Mouse (Mus musculus) hindlimb bud, embryonic 11.5 days (tissue): ENCODE measurements around the gene Radil.
A peak's percentile ranks its signal among the peaks of the same experiment; 100 is the strongest.

ENCODE experiments used
- DNase-seq: peaks from one replicate; pipeline ENCODE4 v3.0.0-alpha.2; 2012; ENCODE audit warnings: low read depth, low spot score; ENCODE audit errors: extremely low spot score

Gene Radil

DNA sequence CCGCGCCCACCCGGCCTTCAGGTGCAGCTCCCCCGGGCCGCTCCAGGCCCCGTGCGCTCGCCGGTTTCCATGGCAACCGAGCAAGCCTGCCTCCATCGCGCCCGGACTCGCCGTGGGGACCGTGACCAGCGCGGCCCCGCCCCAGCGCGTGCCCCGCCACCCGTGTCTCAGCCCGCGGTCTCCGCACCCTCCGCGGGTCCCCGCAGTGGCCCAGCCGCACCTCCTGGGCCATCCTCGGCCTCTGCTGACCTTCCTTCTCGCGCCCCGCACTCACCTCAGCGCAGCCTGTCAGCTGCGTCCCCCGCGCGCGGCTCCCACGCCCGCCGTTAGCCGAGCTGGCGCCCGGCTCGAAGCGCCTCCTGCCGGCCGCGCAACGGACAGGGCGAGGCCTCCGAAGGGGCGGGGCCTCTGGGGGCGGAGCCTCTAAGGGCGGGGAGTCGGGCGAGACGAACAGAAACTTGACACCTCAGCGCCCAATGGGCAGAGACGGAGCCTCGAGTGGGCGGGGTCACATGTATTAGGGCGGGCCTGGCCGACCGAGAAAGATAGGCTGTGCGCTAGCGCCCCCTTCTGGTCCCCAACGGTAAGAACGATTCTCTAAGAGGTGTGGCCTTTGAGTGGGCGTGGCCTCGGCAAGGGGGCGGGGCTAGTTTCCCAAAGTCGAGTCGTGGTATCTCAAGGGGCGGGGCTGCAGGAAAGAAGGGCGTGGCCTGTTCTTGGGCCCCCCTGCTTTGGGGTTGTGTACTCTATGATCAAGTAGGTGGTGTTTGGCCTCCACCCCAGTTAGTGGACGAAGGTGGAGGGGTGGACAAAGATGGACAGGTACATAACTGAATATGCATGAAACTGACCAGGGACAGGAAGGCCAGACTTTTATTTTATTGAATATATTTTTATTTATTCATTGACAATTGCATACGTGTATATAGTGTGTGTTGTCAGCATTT, at the start of gene Radil:
Radil (minus strand) TSS at position 393 of the 947 bp plus-strand sequence.
- DNase-seq: peak; percentile 69

GRCm38 (mm10) chr5:142597648-142598390, 46.9 kb upstream of the Radil start:
- DNase-seq: no peak

- DNase-seq: no peak
Observed at GRCm38 (mm10) chr5:142596723-142597122, 45.8 kb upstream of the Radil start.

GRCm38 (mm10) chr5:142595698-142596097, 44.8 kb upstream of the Radil start:
- no peak for DNase-seq

DNA sequence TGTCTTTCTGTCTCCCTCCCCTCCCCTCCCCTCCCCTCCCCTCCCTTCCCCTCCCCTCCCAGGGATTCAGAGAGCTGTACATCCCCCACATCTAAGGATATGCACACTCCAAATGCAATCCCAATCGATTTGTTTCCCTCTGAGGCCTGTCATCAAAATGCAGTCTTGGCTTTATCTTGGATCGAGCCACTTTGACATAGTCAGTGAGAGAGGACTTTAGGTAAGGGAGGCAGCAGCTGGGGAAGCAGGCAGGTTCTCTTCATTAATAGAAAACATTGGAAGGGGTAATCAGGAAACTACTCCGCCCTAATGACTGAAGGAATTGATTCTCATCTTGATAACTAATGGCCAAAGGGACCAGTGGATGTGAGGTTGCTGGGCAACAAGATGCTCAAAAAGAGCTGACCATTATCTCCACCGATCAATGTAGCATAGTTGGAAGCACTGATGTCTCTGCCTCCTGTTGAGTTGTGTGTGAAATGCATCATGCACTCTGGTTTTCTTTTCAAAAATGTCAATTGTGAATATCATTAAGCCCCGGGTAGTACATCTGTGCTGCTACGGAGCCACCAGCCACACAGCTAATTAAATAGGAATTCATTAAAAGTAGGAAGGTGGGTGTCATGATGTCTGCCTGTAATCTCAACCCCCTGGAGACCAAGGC, 40.2 kb upstream of the Radil start:
- DNase-seq: no peak

GRCm38 (mm10) chr5:142583616-142584126, 32.8 kb upstream of the Radil start:
- no peak for DNase-seq

GRCm38 (mm10) chr5:142581517-142581916, 30.6 kb upstream of the Radil start:
- DNase-seq: peak; percentile 49

- no peak for DNase-seq
Observed at GRCm38 (mm10) chr5:142578192-142578591, 27.3 kb upstream of the Radil start.

- DNase-seq: no peak
Observed at GRCm38 (mm10) chr5:142576832-142577231, 25.9 kb upstream of the Radil start.

GRCm38 (mm10) chr5:142574323-142575057, 23.6 kb upstream of the Radil start:
- no peak for DNase-seq

DNA sequence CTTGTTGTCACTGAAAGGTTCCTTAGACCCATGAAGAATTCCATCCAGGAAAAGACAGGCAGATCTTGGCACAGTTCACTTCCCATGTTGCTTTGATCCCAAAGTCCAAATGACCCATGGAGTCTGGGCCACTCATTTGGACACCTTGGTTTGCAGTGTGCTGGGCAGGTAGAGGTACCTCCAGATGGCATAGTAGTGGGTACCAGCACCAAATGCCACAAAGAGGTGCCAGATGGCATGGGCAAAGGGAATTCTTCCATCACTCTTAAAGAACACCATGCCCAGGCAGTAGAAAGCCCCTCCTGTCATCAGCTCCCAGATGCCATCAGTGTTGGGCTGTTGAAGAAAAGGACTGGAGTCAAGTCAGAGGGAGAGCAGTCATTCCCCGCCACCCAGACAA, 13.7 kb upstream of the Radil start:
- no peak for DNase-seq

GRCm38 (mm10) chr5:142560261-142560660, 9.4 kb upstream of the Radil start:
- no peak for DNase-seq

DNA sequence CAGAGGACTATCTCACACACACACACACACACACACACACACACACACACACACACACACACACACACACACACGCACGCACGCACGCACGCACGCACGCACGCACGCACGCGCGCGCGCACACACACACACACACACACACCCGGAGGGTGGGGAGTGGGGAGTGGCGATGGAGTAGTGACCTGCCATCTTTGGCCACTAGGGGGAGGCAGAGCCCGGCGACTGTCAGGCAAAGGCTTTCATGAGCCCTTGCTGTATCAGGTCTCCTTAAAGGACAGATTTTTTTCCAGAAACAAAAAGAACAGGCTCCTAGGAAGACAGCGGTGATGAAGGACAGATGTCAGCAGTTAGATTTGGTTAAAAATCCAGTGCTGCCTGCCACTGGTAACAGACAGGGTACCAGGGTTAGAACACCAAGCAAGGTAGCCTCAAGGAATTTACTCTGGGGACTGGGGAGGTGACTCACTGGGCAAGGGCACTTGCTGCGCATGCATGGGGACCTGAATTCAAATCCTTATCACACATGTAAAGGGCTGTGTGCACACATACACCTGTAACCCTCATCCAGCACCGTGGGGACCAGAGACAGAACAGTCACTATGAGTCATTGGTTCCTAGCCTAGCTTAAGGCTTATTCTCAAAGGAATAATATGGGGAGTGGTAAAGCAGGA, 6.6 kb upstream of the Radil start:
- peak; percentile 67 for DNase-seq

DNA sequence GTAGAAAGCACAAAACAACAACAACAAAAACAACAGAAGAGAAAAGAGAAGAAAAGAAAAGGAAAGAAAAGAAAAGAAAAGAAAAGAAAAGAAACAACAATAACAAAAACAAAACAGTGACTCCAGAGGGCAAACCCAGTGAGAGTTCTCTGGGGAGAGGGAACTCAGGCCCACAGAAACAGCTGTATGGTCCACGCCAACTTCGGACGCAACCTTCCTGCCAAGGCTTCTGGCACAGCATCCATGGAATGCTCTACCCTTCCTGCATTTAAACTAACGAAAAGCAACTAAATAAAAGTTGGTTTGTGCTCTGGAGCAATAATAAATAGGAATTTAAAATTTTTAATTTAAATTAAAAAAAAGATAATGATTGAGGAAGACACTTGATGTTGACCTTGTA, 5.8 kb upstream of the Radil start:
- no peak for DNase-seq

DNA sequence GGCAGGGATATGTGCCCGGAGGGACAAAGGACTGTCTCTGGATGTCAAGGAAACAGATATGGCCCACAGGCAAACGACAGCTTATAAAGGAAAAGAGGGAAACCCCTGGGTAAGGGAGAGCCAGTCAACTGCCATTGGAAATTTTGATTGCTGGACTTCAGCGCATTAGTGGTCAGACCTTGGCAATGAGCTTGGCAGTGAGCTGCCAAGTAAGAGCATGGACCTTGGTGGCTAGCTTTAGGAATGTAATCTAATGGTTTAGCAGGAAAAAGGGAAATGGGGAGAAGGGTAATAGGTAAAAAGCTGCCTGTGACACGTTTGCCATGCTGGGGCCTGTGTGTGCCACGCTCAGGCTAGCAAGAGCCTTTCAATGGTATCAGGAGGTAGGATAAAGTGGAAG, 5.0 kb upstream of the Radil start:
- no peak for DNase-seq

- DNase-seq: peak; percentile 37
Observed at GRCm38 (mm10) chr5:142549961-142550705, 765 bp downstream of the Radil start.

GRCm38 (mm10) chr5:142549441-142549840, 1.5 kb downstream of the Radil start:
- no peak for DNase-seq

DNA sequence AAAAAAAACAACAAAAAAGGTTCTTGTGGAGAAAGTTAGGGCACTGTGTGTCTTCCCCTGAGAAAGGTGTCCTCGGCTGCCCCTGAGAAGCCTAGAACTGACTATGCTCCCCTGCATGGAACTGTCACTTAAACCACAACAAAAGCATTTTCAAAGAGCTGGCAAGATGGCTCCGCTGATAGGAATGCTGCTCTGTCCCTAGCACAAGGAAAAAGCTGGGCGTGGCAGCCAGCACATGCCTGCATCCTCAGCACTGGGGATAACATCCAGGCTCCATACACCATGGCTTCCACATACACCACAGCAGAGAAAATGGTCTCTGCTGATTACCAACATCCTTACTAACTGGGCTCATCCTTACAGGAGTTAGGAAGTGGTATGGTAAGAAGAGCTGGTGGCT, 3.8 kb downstream of the Radil start:
- DNase-seq: no peak

DNA sequence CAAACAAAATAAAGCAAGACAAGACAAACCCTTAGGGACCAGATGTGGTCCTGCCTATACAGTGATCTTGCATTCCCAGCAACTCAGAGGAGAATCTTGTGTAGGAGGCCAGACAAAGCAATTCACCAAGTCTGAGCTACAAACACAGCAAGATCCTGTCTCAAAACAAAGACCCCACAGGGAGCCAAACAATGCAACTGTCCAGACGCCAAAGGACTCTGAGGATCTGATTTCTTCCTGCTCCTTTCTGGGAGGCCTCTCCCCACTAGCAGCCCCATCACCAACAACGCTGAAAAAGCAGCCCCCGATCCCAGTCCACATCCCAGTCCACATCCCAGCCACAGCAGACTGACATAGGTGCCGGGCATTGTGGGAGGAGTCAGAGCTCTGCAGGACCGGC, 4.6 kb downstream of the Radil start:
- no peak for DNase-seq
